Mouse (Mus musculus) adrenal gland, postnatal 14 days (tissue): ENCODE results near the gene Sstr3. TPM values are rescaled to one million over a fixed set of nuclear protein-coding genes. Genes with fewer than 3 reads are reported as not detected.

ENCODE experiments used
- DNase-seq: peaks from one replicate; pipeline ENCODE4 v3.0.0; 2021; ENCODE audit warnings: mixed read lengths
- total RNA-seq: library from RNA; stranded (reverse); gene quantifications from 2 replicates; pipeline ENCODE4 v1.2.3, GENCODE M21; 2021

Sstr3 gene
- total RNA-seq, 1 experiment from 2014 or later, result 0.56 TPM

DNA sequence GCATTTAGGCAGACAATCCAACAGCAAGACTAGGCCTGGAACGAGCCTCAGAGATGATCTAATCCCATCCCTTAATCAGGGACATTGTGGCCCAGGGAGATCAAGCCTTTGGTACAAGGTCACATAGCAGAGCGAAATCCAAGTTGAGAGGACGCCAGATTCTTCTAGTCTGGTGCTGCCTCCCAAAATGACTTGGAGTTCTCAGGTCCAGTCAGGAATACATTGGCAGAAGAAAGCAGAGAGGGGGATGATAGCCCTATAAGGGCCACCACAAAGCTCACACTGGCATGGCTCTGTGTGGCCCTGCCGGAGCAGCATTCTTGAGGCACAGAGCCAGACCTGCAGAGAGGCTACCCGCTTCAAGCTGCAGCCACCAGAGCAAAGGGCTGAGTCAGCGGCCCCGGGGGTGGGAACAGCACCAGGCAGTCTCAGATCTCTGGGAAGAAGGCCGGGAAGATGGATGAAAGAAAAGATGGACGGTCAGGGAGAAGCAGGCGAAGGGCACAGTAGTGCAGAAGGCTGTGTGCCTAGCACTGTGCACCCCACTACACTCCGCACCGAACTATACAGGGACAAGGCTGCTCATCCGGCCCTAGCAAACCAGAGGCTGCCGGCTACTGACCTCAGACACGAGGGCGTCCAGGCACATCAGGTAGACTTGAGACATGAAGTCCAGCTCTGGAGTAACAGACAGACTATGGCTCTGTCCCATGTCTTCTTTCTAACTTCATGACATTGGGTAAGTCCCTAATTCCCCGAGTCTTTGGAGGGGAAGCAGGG is 13.6 kb downstream of the Sstr3 start, which contains the start of gene C1qtnf6:
C1qtnf6 (minus strand) TSS at position 746 of the 780 bp plus-strand sequence.
- peak; percentile 86 for DNase-seq

GRCm38 (mm10) chr15:78530141-78530540 is 14.3 kb downstream of the Sstr3 start:
- no peak for DNase-seq

DNA sequence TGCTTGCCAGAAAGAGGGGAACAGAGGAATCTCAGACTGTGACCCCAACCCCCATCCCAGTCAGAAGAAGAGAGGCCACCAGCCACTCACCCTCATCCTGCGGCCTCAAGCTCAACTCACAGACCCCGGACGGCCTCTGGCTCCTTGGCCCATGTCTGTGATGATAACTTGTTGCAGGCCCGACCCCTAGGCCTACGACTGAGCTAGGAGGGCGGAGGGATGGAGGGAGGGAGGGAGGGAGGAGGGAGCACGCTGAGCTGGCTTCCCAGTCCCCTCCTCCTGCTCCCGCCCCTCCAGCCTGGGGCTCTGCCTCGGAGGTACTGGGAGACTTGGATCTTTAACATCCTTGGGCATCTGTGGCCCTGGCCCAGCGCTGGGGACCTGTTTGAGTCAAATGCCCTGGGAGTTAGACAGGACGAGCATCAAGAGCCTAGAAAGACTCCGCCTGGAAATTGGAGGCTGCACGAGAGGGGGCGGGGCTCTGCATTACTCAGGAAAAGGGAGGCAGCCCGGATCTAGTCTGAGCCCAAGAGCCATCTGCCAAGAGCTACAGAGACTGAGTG is 15.0 kb downstream of the Sstr3 start:
- peak; percentile 92 for DNase-seq

- DNase-seq, result peak; percentile 63
Observed at GRCm38 (mm10) chr15:78528726-78529411, 15.6 kb downstream of the Sstr3 start.

GRCm38 (mm10) chr15:78527973-78528372 is 16.5 kb downstream of the Sstr3 start:
- peak; percentile 69 for DNase-seq

- DNase-seq, result no peak
Observed at GRCm38 (mm10) chr15:78524163-78524562, 20.3 kb downstream of the Sstr3 start.

GRCm38 (mm10) chr15:78521892-78522291 is 22.6 kb downstream of the Sstr3 start:
- DNase-seq, result no peak

DNA sequence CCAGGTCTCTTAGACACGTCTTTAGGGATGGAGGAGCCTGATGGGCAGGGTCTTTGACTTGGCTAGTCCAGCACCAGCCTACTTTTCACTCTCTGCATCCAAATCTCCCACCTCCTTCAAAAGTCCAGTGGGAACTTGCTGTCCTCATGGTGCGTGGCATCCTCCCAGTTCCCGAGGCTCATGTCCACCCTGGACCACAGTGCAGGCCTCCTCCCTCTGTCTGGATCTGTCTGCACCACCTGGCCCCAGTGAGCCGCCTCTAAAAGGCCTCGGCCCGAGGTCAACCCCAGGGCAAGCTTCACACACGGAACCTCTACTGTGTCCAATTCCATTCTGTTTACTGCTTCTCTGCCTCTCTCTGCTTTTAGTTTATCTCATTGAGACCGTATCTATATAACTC is 23.2 kb downstream of the Sstr3 start:
- DNase-seq, result no peak

- peak; percentile 72 for DNase-seq
Observed at GRCm38 (mm10) chr15:78520112-78520715, 24.3 kb downstream of the Sstr3 start.

- DNase-seq, result no peak
Observed at GRCm38 (mm10) chr15:78518221-78518620, 26.3 kb downstream of the Sstr3 start.

DNA sequence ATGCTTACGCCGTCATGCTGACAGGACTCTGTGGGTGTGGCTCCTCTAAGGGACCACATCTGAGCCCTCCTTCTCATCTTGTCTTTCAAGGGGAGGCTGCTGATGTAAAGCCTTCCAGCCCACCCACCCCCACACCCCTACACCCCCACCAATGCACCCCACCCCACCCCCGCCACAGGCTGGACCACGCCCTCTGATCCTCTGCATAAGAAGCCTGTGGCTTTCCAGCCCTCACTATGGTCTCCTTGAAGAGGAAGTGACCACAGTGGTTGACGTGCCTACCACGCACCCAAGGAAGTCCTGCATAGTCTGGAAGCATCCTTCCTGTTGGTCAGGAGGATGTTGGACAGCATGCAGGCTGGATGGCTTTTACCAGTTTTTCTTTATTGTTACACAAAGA is 28.7 kb downstream of the Sstr3 start:
- DNase-seq, result no peak

GRCm38 (mm10) chr15:78514393-78515146 is 29.9 kb downstream of the Sstr3 start:
- DNase-seq, result peak; percentile 87

DNA sequence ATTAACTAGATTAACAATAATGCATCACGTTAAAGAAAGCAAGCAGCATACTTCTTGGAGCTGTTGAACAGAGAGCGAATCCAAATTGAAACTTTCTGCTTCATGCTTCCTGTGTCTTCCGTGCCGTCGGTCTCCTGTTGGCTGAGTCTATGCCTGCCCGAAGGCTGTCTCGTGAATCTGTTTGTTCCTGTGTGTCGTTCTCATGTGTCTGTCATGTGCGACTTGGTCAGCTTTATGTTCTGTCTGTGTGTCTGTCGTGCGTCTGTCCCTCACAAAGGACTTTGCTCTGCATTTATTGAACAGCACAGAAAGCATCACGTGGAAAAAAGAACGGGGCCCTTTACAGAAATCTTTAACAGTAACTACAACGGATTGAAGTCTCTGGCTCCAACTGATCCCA is 31.5 kb downstream of the Sstr3 start:
- DNase-seq, result no peak

DNA sequence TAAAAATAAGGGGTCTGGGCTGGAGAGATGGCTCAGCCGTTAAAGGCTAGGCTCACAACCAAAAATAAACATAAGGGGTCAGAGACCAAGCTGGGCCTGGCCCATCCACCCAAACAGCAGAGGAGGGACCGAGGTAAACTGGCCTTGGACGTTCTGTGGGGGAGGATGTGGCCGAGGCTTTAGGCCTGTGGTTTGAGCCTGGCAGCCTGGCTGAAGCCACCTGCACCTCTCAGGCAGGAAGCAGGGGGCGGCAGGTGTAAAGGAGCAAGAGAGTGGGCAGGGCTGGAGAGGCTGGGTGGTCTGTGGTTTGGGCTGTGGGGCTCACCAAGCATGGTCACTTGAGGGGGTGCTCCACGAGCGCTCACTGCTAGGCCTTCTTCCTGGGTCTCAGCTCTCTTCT is 32.5 kb downstream of the Sstr3 start:
- no peak for DNase-seq

GRCm38 (mm10) chr15:78510736-78511135 is 33.7 kb downstream of the Sstr3 start:
- DNase-seq, result no peak

DNA sequence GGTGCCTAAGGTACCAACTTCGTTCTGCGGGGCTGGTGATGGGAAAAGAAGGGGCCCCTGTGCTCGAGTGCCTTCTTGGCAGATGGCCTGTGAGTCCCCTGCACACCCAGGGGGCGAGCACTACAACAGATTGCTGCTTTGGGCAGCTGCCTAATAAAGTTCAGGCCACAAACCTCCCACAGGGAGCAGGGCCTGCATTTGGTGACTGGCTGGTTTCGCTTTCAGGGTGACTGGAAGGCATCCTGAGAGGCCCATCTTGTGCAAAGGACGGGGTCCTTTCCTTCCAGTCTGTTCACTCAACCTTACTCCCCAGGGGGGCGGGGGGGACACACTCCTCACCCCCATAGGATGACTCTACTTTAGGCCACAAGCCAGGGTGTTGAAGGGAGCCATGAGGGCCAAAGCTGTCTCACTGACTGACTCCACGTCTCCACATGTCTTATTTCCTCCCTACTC is 34.3 kb downstream of the Sstr3 start:
- no peak for DNase-seq

DNA sequence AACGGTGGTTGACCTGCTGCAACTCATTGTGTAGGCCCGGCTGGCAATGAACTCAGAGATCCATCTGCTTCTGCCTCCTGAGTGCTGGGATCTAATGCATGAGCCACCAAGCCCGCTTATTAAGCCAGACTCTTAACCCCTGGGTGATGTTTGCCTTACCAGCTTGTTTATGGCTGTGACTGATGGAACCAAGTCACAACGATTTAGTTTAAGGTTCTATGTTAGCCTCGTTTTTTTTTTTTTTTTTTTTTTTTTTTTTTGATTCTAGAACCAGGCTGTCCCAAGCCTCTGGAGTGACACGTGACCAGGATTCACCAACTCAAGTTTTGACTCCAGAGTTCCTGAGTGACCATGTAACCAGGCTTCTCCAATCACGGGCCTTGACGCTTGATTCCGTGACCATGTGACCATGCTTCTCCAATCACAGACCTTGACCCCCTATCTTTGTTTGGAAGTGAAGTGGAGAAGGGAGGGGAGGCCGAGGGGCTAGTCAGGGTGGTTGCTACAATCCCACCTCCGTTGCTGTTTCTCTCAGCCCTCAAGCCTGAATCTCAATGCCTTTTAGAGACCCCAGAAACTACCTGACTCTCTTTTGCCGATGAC is 35.1 kb downstream of the Sstr3 start:
- no peak for DNase-seq

DNA sequence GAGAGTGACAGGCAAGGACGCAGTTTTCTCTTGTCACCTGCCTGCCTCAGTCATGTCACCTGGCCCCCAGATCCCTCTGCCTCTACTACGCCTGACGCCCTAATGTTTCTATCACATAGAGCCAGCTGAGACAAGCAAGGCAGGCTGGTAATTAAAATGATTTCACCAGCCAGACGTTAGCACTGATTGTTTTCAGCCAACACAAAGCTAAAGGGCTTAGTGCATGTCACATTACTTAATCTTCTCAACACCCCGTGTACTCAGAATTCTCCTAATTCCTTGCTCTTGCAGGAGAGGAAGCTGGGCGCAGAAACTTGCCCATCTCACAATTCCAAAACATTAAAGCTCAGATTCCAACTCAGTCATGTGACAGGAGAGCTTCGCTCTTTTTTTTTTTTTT is 36.0 kb downstream of the Sstr3 start:
- DNase-seq, result no peak

GRCm38 (mm10) chr15:78505541-78505940 is 38.9 kb downstream of the Sstr3 start:
- no peak for DNase-seq

DNA sequence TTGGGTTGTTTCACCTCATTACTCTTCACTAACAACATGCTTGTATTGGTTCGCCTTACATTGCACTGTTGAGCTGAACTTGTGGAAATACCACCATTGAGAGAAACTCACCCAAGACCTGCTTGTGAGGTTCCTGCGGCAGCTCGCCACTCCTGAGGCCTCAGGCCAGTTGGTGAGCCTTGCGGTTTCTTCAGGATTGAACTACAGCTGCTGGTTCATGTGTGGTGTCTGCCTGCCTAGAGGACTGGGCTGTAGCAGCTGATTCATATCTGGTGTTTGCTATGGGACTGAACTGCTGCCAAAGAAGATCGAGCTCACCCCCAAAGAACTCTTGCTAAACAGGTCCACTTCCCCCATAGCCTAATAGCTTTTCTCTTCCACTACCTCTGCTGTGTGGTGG is 39.7 kb downstream of the Sstr3 start:
- no peak for DNase-seq

DNA sequence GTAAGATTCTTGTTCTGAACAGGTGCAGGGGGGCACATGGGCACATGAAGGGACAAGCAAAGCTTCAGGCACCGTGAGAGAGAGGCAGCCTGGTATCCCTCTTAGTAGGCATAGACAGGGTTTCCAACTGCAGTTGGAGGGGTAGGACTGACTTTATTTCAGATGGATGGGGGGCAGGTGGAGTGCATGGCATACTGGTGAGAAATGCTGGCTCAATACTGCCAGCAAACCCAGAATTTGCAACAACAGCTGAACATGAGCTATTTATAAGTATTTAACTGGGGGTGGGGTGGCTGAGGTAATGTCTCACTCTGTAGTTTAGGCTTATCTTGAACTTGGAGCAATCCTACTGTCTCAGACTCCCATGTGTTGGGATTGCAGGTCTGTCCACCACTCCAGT is 40.5 kb downstream of the Sstr3 start:
- no peak for DNase-seq
